Mouse (Mus musculus) fat pad, adult 2 months (tissue): ENCODE results near the gene Olfr802.

ENCODE experiments used
- DNase-seq: peaks from one replicate; pipeline ENCODE4 v3.0.0-alpha.2; 2011; ENCODE audit warnings: low read depth, low spot score; ENCODE audit errors: extremely low read depth

Olfr802 gene

DNA sequence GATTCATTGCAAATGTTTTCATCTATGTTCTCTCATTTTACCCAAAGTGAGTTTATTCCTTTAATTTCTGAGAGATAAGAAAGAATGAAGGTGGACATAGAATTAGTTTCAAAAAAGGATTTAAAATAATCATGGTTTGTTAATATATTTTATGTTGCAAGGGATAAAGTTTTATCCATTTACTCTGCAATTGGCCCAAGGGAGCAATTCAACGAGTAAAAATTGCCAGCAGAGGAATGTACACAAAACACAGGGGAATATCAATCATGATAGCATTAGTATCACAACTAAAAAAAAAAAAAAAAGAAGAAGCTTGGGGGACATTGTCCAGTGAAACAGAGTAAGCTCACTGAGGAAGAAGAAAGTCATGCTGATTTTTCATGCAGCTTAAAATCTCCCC is at the start of gene Olfr802:
TSS of gene Olfr802 (minus strand) at position 101 of the 400 bp plus-strand sequence.
- no peak for DNase-seq

DNA sequence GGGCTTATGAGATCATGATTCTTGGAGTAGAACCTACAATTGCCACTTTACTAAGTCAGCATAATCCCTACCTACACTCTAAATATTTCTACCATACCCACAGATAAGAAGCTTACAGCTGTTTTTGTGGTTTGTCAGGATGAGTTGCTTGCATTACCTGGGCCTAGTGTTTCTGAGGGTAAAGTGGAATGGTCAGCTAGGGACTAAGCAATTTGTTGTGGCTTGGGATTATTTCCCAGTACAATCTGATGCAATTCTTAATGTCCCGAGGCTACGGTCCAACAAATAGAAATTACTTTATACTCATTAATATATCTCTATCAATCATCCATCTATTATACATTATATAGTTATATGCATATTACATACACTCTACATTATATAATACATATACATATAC is 41.3 kb upstream of the Olfr802 start, which contains the start of gene Olfr805:
TSS of gene Olfr805 (minus strand) at position 101 of the 400 bp plus-strand sequence.
- DNase-seq, result no peak

DNA sequence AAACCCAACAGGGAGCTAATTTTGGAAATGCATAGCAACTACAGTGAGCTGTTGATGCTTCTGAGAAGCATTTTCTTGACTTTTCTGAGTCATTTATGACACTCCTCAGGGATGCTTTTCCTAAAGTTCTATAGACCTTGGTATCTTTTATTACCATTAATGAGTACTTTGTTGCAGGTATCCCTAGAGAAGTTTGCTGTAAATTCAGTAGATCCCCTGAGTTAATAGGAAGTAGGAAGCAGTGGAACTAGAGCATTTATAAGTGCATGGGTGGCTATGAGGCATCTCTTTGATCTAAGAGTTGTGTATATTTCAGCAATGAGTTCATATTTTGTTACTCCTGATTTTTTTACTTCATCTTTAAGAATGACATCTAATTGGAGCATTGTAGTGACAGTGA is 14.9 kb upstream of the Olfr802 start, which contains the start of gene Olfr804:
TSS of gene Olfr804 (plus strand) at position 301 of the 400 bp plus-strand sequence.
- no peak for DNase-seq

DNA sequence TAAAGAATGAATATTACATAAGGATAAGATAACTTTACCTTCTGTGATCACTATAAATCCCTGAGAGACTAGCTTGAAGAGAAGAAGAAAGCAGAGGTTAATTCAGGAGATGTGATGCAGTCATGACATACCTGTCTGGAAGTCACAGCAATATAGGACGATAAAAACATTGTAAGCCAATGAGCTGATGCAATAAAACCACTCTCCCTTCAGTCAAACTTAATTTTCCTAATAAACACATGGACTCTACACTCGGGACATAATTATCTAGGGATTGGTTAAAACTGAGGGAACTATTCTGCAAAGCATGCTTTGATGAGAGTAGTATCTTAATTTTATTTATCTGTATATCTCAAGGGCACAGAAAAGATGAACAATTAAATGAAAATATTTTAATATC is 6.2 kb upstream of the Olfr802 start, which contains the start of gene Olfr803:
TSS of gene Olfr803 (minus strand) at position 101 of the 400 bp plus-strand sequence.
- DNase-seq, result no peak

DNA sequence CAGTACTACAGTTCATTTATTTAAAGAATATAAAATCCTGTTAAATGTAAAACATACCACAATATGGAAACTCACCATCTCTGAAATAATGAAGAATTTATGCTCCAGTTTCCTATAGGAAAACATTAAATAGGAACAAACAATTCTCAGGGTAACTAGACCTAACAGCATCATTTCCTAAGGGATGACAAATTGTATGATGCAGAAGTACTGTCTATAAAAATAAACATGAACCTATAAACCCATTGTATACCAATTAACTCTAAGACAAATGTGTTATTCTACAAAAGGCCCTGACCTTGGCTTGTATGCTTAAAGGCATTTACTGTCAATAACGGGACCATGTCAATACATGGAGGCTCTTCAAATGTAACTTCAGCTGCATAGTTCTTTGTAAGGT is 14.2 kb downstream of the Olfr802 start, which contains the start of gene Olfr801:
TSS of gene Olfr801 (minus strand) at position 101 of the 400 bp plus-strand sequence.
- DNase-seq, result no peak

DNA sequence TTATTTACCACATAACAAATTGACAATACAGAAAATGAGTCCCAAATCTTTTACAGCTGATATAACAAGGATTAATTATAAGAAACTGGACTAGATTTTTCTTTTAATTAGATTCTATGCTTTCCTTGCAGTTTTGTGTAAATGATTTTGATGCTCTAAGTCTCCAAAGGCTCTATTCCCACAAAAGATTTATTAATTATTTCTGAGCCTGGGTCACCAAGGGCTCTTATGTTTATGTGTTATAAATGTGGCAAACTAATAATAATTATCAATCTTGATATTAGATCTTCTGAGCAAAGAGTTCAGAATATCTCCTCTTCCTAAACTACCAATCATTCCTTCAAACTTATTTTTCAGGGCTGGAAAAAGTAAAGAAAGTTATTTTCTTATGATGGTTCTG is 30.6 kb downstream of the Olfr802 start, which contains the start of gene Olfr800:
TSS of gene Olfr800 (plus strand) at position 301 of the 400 bp plus-strand sequence.
- DNase-seq, result no peak

DNA sequence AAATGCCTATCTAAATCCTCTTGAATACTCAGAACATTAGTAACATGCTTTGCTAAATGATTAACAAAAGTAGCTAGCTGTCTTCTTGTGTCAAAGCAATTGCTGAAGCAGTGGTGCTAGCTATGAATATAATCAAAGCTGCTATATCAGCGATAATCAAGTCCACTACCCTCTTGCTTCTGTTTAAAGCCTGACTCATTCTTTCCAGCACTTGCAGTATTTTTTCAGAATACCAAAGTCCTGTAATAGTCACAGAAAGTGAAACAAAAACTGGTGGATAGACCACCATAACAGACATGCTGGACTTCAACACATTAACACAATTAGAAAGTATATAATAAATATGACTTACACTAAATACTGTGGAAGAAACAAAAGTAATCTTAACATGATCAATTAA is 36.2 kb downstream of the Olfr802 start:
- no peak for DNase-seq

DNA sequence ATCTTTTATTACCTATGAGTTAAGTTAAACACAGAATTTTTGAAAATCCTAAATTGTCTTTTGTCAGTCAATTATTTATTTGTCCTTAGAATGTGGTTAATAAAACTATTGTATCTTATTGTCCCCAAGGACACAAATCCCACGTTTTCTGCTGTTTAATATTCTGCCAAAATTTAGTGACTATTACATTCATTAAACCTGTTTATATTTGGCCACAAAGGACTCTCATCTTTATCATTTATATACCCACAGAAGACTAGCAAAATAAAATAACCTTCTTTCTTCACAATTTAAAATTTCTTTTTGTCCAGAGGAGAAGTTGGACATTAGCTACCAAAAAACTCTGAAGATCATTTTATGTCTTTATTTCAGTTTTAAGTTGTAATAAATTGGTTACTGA is 50.8 kb downstream of the Olfr802 start, which contains the start of gene Olfr799:
TSS of gene Olfr799 (plus strand) at position 301 of the 400 bp plus-strand sequence.
- no peak for DNase-seq

DNA sequence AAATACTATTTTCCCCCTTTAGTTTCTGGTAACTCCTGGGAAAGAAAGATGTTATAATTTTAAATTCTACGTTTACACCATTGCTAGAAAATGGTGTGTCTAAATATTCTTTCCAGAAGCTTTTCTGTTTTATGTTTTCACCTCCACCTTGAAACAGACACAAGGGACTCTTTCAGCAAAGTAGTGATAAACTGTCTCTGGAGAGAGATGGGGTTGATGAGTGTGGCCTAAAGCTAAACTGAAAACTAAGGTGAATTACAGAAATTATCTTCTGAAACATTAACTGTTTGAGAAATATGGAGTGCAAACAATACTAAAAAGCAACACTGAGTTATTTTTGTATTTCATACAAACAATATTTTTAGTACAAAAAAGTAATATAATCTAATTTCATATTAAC is 60.1 kb downstream of the Olfr802 start, which contains the start of gene Olfr798:
TSS of gene Olfr798 (minus strand) at position 101 of the 400 bp plus-strand sequence.
- no peak for DNase-seq
